Mouse (Mus musculus): ENCODE results near the gene Rassf1.

The Rassf1 gene

GRCm38 (mm10) chr9:107607036-107607435 lies 55.7 kb downstream of the Rassf1 start:
- no peak for DNase-seq

GRCm38 (mm10) chr9:107607653-107608245 lies 56.4 kb downstream of the Rassf1 start:
- DNase-seq, result no peak

- DNase-seq, result no peak
Measured at GRCm38 (mm10) chr9:107608741-107609432, 57.5 kb downstream of the Rassf1 start, which contains the start of gene Sema3b. TSS of gene Sema3b (minus strand) at chr9:107609229.

- DNase-seq, result no peak
Measured at GRCm38 (mm10) chr9:107609433-107609830, 58.1 kb downstream of the Rassf1 start.

GRCm38 (mm10) chr9:107611456-107612190 lies 60.3 kb downstream of the Rassf1 start:
- DNase-seq, result no peak

Measured in cerebellum, adult 11-12 months (tissue).